Mouse (Mus musculus): ENCODE data around the gene Cpm. TPM values are rescaled to one million over a fixed set of nuclear protein-coding genes. Genes with fewer than 3 reads are reported as not detected.

Gene Cpm
- polyA plus RNA-seq, 1 experiment from 2014 or later: 3.1 TPM

DNA sequence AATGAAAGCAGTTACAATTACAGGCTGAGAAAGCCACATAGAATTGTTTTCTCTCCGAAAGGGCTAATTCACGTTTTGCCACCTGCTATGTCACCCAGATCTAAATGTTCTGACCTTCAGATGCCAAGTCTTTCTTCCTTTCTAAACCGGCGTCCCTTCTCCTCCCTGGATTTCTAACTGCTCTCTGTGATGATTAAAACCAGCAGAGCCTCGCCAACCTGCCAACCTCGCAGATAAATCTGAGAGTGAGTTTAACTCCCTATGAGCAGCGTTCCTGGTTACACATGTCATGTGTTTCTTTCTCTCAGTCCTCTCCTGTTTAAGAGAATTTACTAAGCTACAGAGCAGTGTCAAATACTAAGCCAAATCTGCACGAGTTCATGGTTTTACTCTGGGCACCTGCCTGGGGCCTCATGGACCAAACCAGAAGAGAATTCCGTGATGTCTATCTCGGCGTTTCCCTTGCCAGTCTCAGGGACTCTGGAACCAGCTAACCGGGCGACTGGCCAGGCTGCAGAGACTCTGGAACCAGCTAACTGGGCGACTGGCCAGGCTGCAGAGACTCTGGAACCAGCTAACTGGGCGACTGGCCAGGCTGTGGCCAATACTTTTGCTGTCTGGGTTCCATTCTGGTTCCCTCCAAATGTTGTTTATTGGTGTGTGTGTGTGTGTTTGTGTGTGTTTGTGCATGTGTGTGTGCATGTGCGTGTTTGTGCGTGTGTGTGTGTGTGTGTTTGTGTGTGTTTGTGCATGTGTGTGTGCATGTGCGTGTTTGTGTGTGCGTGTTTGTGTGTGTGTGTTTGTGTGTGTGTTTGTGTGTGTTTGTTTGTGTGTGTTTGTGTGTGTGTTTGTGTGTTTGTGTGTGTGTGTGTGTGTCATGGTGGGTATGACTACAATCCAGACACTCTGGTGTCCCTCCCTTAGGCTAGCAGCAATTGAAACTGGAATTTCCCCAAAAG, 89.1 kb downstream of the Cpm start:
- H3K27me3 ChIP-seq (replicated peaks): no peaks in the 10 kb centered on the region
- ATAC-seq (ENCODE audit: extremely low read depth, insufficient number of reproducible peaks, low FRiP score, low TSS enrichment): no peak
- H3K4me3 ChIP-seq: no peak overlapping the region
- peak overlapping the region; percentile 42 for H3K4me2 ChIP-seq
- H3K4me1 ChIP-seq: peaks cover 21% of the 10 kb centered on the region
- no peaks in the 10 kb centered on the region for H3K9me3 ChIP-seq
- no peaks in the 10 kb centered on the region for H3K36me3 ChIP-seq
- H3K27ac ChIP-seq (replicated peaks): peak overlapping the region; percentile 62
- 50% methylated on average over 19 of the region's 19 CpGs for WGBS
- peak overlapping the region; percentile 66 for H3K9ac ChIP-seq

DNA sequence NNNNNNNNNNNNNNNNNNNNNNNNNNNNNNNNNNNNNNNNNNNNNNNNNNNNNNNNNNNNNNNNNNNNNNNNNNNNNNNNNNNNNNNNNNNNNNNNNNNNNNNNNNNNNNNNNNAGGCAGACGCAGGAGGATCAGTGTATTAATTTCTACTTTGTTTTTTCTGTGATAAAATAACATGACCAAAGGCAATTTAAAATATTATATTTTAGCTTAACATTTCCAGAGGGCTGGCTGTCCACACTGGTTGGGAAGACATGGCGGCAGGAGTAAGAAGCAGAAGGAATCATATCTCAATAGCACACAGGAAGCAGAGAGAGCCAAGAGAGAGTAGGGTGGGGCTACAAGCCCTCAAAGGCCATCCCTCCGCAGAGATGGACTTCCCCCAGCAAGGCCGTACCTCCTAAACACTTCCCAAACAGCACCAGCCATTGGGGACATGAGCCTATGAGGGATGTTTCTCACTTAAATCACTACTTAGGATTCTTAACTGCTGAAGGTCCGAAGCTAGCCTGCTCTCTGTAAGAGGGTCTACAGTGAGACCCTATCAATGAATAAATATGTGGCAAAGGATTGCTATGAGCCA, 94.9 kb downstream of the Cpm start:
- H3K4me3 ChIP-seq: no peak overlapping the region
- H3K27ac ChIP-seq (replicated peaks): no peak overlapping the region
- no peaks in the 10 kb centered on the region for H3K27me3 ChIP-seq (replicated peaks)
- no peak for ATAC-seq (ENCODE audit: extremely low read depth, insufficient number of reproducible peaks, low FRiP score, low TSS enrichment)
- no peak overlapping the region for H3K4me2 ChIP-seq
- 72% methylated on average over 5 of the region's 5 CpGs for WGBS
- H3K4me1 ChIP-seq: no peaks in the 10 kb centered on the region
- no peak overlapping the region for H3K9ac ChIP-seq
- H3K9me3 ChIP-seq: no peaks in the 10 kb centered on the region
- H3K36me3 ChIP-seq: no peaks in the 10 kb centered on the region

DNA sequence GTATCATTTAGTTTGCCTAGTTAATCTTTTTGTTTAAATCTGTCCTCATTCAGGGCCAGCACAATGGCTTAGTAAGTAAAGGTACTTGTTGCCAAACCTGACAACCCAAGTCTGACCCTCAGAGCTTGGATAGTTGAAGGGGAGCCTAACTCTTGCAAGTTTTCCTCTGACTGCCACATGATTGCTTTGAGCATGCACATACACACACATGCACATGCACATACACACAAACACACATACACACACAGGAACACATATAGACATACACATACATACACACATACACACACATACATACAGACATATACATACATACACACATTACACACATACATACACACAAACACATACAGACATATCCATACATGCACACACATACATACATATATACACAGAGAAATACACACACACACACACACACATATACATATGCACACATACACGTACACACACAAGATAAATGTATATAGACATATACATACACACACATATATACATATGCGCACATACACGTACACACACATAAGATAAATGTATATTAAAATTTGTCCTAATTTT, 95.6 kb downstream of the Cpm start:
- no peak overlapping the region for H3K4me3 ChIP-seq
- no peak for ATAC-seq (ENCODE audit: extremely low read depth, insufficient number of reproducible peaks, low FRiP score, low TSS enrichment)
- no peaks in the 10 kb centered on the region for H3K36me3 ChIP-seq
- no peaks in the 10 kb centered on the region for H3K9me3 ChIP-seq
- WGBS: 89% methylated on average over 3 of the region's 3 CpGs
- H3K4me1 ChIP-seq: no peaks in the 10 kb centered on the region
- H3K9ac ChIP-seq: no peak overlapping the region
- no peak overlapping the region for H3K27ac ChIP-seq (replicated peaks)
- H3K27me3 ChIP-seq (replicated peaks): no peaks in the 10 kb centered on the region
- no peak overlapping the region for H3K4me2 ChIP-seq

DNA sequence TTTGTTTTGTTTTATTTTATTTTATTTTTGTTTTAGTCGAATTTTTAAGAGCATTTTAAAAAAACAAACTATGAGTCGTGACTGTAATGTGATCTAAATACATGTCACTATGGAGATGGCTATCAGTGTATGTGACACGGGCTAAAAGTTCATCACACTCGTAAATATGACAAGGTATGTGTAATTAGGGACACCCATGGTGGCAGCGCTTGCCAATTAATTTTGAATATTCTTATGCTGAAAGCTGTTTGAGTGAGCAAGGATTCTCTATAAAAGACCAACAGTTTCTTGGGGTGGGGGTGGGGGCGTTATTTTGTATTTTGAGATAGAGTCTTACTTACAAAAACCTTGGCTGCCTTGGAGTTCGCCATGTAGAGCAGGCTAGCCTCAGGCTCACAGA, 96.4 kb downstream of the Cpm start:
- H3K4me3 ChIP-seq: no peak overlapping the region
- no peak overlapping the region for H3K9ac ChIP-seq
- no peaks in the 10 kb centered on the region for H3K36me3 ChIP-seq
- 72% methylated on average over 7 of the region's 7 CpGs for WGBS
- H3K27ac ChIP-seq (replicated peaks): no peak overlapping the region
- H3K9me3 ChIP-seq: no peaks in the 10 kb centered on the region
- H3K27me3 ChIP-seq (replicated peaks): no peaks in the 10 kb centered on the region
- no peak overlapping the region for H3K4me2 ChIP-seq
- no peak for ATAC-seq (ENCODE audit: extremely low read depth, insufficient number of reproducible peaks, low FRiP score, low TSS enrichment)
- H3K4me1 ChIP-seq: no peaks in the 10 kb centered on the region

DNA sequence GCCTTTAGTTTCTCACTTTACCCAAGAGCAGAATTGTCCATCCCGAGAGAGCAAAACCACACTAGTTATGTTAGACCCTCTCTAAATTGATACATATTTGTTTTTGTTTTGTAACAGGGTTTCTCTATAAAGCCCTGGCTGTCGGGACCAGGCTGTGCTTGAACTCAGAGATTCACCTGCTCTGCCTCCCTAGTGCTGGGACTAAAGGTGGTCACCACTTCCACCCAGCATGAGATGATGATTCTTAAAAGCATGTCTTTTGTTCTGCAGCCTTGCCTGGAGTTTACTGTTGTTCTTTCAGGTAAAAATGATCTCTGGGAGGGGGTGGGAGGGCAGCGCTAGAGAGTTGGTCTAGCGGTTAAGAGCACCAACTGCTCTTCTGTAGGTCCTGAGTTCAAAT, 97.0 kb downstream of the Cpm start:
- Histone ChIP-seq H3K36me3 (no peaks in the 10 kb centered on the region), H3K9ac (no peak overlapping the region), H3K4me1 (peaks cover under 1% of the 10 kb centered on the region), H3K27ac (replicated peaks) (no peak overlapping the region), H3K4me3 (no peak overlapping the region), H3K4me2 (no peak overlapping the region), H3K9me3 (no peaks in the 10 kb centered on the region), H3K27me3 (replicated peaks) (no peaks in the 10 kb centered on the region)
- no peak for ATAC-seq (ENCODE audit: extremely low read depth, insufficient number of reproducible peaks, low FRiP score, low TSS enrichment)
- 92% methylated on average over 4 of the region's 4 CpGs for WGBS

DNA sequence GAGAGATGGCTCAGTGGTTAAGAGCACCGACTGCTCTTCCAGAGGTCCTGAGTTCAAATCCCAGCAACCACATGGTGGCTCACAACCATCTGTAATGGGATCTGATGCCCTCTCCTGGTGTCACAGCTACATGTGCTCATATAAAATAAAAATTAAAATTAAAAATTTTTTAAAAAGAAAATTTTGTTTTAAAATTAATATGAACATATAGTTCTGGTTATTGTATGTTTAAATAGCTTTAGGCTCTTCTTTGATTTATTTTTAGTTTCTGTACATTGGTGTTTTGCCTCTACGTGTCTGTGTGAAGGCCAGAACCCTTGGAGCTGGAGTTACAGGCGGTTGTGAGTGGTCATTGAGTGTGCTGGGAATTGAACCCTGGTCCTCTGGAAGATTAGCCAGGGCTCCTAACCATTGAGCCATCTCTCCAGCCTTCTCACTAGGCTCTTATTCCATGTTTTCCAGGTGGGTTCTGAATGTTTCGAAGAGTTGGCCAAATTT, 97.6 kb downstream of the Cpm start:
- no peak overlapping the region for H3K4me2 ChIP-seq
- no peak overlapping the region for H3K4me3 ChIP-seq
- H3K27ac ChIP-seq (replicated peaks): no peak overlapping the region
- ATAC-seq (ENCODE audit: extremely low read depth, insufficient number of reproducible peaks, low FRiP score, low TSS enrichment): no peak
- no peak overlapping the region for H3K9ac ChIP-seq
- WGBS: 92% methylated on average over 4 of the region's 4 CpGs
- no peaks in the 10 kb centered on the region for H3K9me3 ChIP-seq
- H3K4me1 ChIP-seq: peaks cover 5% of the 10 kb centered on the region
- H3K36me3 ChIP-seq: no peaks in the 10 kb centered on the region
- no peaks in the 10 kb centered on the region for H3K27me3 ChIP-seq (replicated peaks)

DNA sequence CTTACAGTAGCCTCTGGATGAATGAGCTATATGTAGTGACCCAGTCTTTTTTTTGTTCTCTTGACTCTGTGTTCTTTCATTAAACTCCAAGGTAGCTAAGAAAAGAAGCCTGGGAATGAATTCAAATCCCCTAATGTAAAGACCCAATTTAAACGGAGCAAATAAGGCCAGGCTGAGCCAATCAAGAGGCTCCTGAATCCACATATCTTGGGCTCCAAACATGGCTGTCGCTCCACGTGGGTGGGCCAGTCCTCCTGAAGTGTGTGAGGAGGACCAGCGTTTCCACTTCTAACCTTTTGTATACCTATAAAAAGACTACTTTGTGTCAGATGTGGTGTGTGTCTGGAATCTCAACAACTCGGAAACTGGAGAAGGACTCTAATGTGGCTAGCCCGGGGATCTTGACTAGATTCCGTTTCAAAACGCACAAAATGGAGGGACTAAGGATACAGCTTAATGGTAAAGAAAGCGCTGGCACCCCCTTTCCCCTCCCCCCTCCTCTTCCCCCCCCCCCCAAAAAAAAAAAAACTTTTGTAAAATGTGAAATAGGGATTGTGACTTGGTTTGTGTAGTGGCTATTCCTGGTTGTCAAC, 98.3 kb downstream of the Cpm start:
- no peaks in the 10 kb centered on the region for H3K36me3 ChIP-seq
- no peak overlapping the region for H3K27ac ChIP-seq (replicated peaks)
- no peaks in the 10 kb centered on the region for H3K27me3 ChIP-seq (replicated peaks)
- 71% methylated on average over 9 of the region's 9 CpGs for WGBS
- H3K9me3 ChIP-seq: no peaks in the 10 kb centered on the region
- peaks cover 9% of the 10 kb centered on the region for H3K4me1 ChIP-seq
- ATAC-seq (ENCODE audit: extremely low read depth, insufficient number of reproducible peaks, low FRiP score, low TSS enrichment): no peak
- no peak overlapping the region for H3K4me3 ChIP-seq
- H3K4me2 ChIP-seq: no peak overlapping the region
- H3K9ac ChIP-seq: no peak overlapping the region

DNA sequence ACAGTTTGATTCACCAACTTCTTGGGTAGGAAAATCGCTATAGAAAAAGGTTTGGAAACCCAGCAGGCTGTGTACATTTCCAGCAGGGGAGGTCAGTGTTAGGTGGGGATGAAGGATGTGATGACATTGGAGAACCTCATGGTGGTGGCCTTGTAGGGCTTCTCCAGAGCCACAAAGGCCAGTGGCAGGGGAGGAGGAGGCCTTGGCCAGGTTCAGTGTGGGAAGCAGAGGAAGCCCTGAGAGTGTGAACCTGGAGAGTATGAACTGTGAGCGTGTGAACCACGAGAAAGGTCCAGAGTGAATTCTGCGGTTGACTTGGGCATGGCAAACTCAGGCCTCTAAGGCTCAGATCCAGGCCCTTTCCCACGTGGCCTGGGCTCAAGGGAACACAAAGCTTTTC, 99.3 kb downstream of the Cpm start:
- no peak overlapping the region for H3K4me3 ChIP-seq
- 72% methylated on average over 5 of the region's 5 CpGs for WGBS
- H3K36me3 ChIP-seq: no peaks in the 10 kb centered on the region
- no peak overlapping the region for H3K9ac ChIP-seq
- H3K4me1 ChIP-seq: peaks cover 19% of the 10 kb centered on the region
- no peaks in the 10 kb centered on the region for H3K27me3 ChIP-seq (replicated peaks)
- H3K9me3 ChIP-seq: no peaks in the 10 kb centered on the region
- ATAC-seq (ENCODE audit: extremely low read depth, insufficient number of reproducible peaks, low FRiP score, low TSS enrichment): no peak
- no peak overlapping the region for H3K4me2 ChIP-seq
- no peak overlapping the region for H3K27ac ChIP-seq (replicated peaks)

DNA sequence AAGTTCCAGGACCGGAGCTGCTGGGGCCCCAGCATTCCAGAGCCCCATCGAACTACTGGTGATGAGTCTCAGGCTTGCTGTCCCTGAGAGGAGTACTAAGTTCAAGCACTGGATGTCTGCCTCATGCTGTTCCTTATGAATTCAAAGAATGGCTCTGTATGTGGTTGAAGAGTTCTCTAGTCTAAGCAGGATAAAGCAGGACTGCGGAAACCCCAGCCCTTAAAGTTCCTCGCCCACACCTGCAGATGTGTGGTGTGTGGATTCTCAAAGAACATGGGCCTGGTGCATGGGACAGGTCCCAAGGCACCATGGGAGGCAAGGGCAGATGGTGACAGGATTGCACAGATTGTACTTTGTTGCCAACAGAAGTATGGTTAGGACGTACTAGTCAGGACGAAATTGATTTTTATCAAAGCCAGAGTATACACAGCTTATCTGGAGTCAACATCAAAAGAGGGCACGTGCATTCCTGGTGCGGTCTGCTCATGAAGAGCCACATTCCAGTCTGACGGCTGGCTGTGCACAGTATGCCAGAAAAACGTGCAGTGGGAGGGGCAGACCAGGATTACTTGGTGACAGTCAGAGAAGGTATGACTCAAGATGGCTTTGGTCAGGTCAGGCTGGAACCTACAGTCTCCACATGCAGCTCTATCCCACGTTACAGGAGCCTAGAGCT, 100.0 kb downstream of the Cpm start:
- no peak for ATAC-seq (ENCODE audit: extremely low read depth, insufficient number of reproducible peaks, low FRiP score, low TSS enrichment)
- Histone ChIP-seq H3K9me3 (no peaks in the 10 kb centered on the region), H3K36me3 (no peaks in the 10 kb centered on the region)

DNA sequence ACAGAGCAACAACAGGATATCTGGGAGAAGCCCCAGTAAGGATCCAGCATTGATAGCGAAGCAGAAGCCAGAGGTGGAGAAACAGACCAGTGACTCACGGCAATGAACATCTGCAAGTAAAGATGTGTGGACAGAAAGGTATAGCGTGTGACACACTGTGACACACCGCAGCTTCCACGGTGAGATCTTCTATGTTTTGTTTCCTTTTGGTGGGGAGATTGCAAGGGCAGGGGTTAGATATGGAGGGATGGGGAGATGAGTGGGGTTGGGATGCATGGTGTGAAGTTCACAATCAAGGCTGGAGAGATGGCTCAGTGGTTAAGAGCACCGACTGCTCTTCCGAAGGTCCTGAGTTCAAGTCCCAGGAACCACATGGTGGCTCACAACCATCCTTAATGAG, 100.8 kb downstream of the Cpm start:
- no peak for ATAC-seq (ENCODE audit: extremely low read depth, insufficient number of reproducible peaks, low FRiP score, low TSS enrichment)
- Histone ChIP-seq H3K9ac (no peak overlapping the region), H3K27ac (replicated peaks) (no peak overlapping the region), H3K4me1 (peaks cover 20% of the 10 kb centered on the region), H3K27me3 (replicated peaks) (no peaks in the 10 kb centered on the region), H3K9me3 (no peaks in the 10 kb centered on the region), H3K4me2 (no peak overlapping the region), H3K4me3 (no peak overlapping the region), H3K36me3 (no peaks in the 10 kb centered on the region)
- 87% methylated on average over 7 of the region's 7 CpGs for WGBS

More for the DNA sequence above, 100.0 kb downstream of the Cpm start:
- H3K27ac ChIP-seq (replicated peaks): no peak overlapping the region
- no peak overlapping the region for H3K4me3 ChIP-seq
- peaks cover 20% of the 10 kb centered on the region for H3K4me1 ChIP-seq
- no peak overlapping the region for H3K4me2 ChIP-seq
- H3K9ac ChIP-seq: no peak overlapping the region
- H3K27me3 ChIP-seq (replicated peaks): no peaks in the 10 kb centered on the region
- WGBS: 56% methylated on average over 11 of the region's 11 CpGs

DNA sequence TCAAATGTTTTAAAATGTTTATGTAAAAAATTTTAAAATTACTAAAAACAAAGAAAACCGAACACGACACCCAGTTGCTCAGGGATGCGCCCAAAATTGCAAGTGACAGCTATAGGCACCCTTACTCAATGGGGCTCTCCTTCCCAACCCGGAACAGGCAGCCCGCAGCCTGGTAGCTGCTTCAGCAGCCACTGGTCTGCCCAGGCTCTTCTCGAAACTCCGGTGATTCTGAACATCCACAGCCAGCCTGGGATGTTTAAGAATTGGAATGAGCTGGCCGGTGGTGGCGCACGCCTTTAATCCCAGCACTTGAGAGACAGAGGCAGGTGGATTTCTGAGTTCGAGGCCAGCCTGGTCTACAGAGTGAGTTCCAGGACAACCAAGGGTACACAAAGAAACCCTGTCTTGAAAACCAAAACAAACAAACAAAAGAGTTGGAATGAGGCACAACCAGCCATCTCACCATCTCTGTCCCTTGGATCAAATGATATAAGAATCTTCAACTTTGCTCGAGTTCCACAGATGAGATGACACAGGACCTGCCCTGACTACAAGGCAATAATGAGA, 101.4 kb downstream of the Cpm start:
- H3K9ac ChIP-seq: no peak overlapping the region
- H3K27me3 ChIP-seq (replicated peaks): no peaks in the 10 kb centered on the region
- H3K27ac ChIP-seq (replicated peaks): no peak overlapping the region
- ATAC-seq (ENCODE audit: extremely low read depth, insufficient number of reproducible peaks, low FRiP score, low TSS enrichment): no peak
- H3K4me3 ChIP-seq: no peak overlapping the region
- WGBS: 85% methylated on average over 12 of the region's 12 CpGs
- no peaks in the 10 kb centered on the region for H3K9me3 ChIP-seq
- H3K4me2 ChIP-seq: no peak overlapping the region
- no peaks in the 10 kb centered on the region for H3K36me3 ChIP-seq
- H3K4me1 ChIP-seq: peaks cover 20% of the 10 kb centered on the region

All from heart, embryonic 13.5 days (tissue).